23 mouse cellular contexts compared by ENCODE assay signal in genomic region chr16:8679780-8680179, GRCm38 (mm10). TPM values are rescaled to one million over a fixed set of nuclear protein-coding genes. Genes with fewer than 3 reads are reported as not detected.
"Had no signal": no experiment of that assay in that cellular context is flagged by ENCODE, and none has a peak within 500 bp of the region (broad histone marks: within the 10 kb centered on the region; RNA-seq: fewer than 3 reads in every experiment).

No protein-coding gene starts in this region.

- ATAC-seq: intestine, embryonic 15.5 days had no signal

- H3K27ac ChIP-seq: intestine, embryonic 15.5 days; layer of hippocampus, adult 2 months had no signal

- DNase-seq: kidney, adult 11 months; kidney, adult 9 months; kidney, postnatal 14 days; kidney, postnatal 4 days; layer of hippocampus, adult 9-11 months; lung, adult 2 months; lung, postnatal 14 days; lung, postnatal 4 days; midbrain, embryonic 14.5 days; thymus, adult 18-20 months; thymus, postnatal 36 days had no signal

- H3K9me3 ChIP-seq: intestine, embryonic 15.5 days had no signal

- H3K4me1 ChIP-seq: intestine, embryonic 15.5 days had no signal

- H3K36me3 ChIP-seq: intestine, embryonic 15.5 days had no signal

- H3K4me2 ChIP-seq: intestine, embryonic 15.5 days; midbrain, embryonic 11.5 days had no signal

- H3K4me3 ChIP-seq: intestine, embryonic 15.5 days; layer of hippocampus, adult 2 months had no signal

- H3K9ac ChIP-seq: intestine, embryonic 15.5 days had no signal

- H3K27me3 ChIP-seq: intestine, embryonic 15.5 days had no signal

RNA-seq across cellular contexts. Expression of gene Gm5767, which starts 0.8 kb away (rescaled TPM):
- polyA plus RNA-seq: intestine, embryonic 15.5 days; kidney, embryonic 16.5 days; limb, embryonic 11.5 days; lung, adult 2 months; lung, embryonic 16.5 days; midbrain, embryonic 11.5 days; midbrain, embryonic 14.5 days; midbrain, postnatal 0 days; neural tube, embryonic 11.5 days; neural tube, embryonic 14.5 days; small intestine, adult 2 months; spleen, adult 2 months; stomach, embryonic 16.5 days had no signal
